Mouse (Mus musculus): ENCODE data around the gene Gm20695.
"Not testable (repeated sequence)": the region's sequence is repeated elsewhere in the genome, so short reads cannot be mapped to it uniquely, and the experiment has no call there.

The Gm20695 gene

GRCm38 (mm10) chr16:3884201-3885064 lies at the start of gene Gm20695, which contains the start of gene Zfp597:
TSS of gene Gm20695 (plus strand) at chr16:3884648.
TSS of gene Zfp597 (minus strand) at chr16:3884561.
- peak; percentile 84 for DNase-seq (ENCODE audit: low read depth, low spot score)

GRCm38 (mm10) chr16:3835461-3835860 lies 49.0 kb upstream of the Gm20695 start:
- no peak for DNase-seq (ENCODE audit: low read depth, low spot score)

GRCm38 (mm10) chr16:3839157-3839885 lies 45.1 kb upstream of the Gm20695 start:
- no peak for DNase-seq (ENCODE audit: low read depth, low spot score)

- DNase-seq (ENCODE audit: low read depth, low spot score), result no peak
These were observed 41.5 kb upstream of the Gm20695 start for GRCm38 (mm10) chr16:3842989-3843388.

GRCm38 (mm10) chr16:3843796-3844195 lies 40.7 kb upstream of the Gm20695 start:
- no peak for DNase-seq (ENCODE audit: low read depth, low spot score)

GRCm38 (mm10) chr16:3846711-3847518 lies 37.5 kb upstream of the Gm20695 start, which contains the start of gene Zfp174:
TSS of gene Zfp174 (plus strand) at chr16:3847268.
- peak; percentile 92 for DNase-seq (ENCODE audit: low read depth, low spot score)

GRCm38 (mm10) chr16:3847871-3848270 lies 36.6 kb upstream of the Gm20695 start:
- no peak for DNase-seq (ENCODE audit: low read depth, low spot score)

GRCm38 (mm10) chr16:3848416-3848815 lies 36.0 kb upstream of the Gm20695 start:
- no peak for DNase-seq (ENCODE audit: low read depth, low spot score)

GRCm38 (mm10) chr16:3851301-3851700 lies 33.1 kb upstream of the Gm20695 start:
- not testable (repeated sequence) for DNase-seq (ENCODE audit: low read depth, low spot score)

GRCm38 (mm10) chr16:3852586-3852985 lies 31.9 kb upstream of the Gm20695 start:
- DNase-seq (ENCODE audit: low read depth, low spot score), result no peak

- DNase-seq (ENCODE audit: low read depth, low spot score), result no peak
These were observed 29.8 kb upstream of the Gm20695 start for GRCm38 (mm10) chr16:3854437-3855182.

- no peak for DNase-seq (ENCODE audit: low read depth, low spot score)
These were observed 28.7 kb upstream of the Gm20695 start for GRCm38 (mm10) chr16:3855776-3856175.

- no peak for DNase-seq (ENCODE audit: low read depth, low spot score)
These were observed 25.2 kb upstream of the Gm20695 start for GRCm38 (mm10) chr16:3859254-3859653.

GRCm38 (mm10) chr16:3871815-3872214 lies 12.6 kb upstream of the Gm20695 start:
- DNase-seq (ENCODE audit: low read depth, low spot score), result no peak

GRCm38 (mm10) chr16:3872216-3873047 lies 12.0 kb upstream of the Gm20695 start, which contains the start of gene Naa60:
TSS of gene Naa60 (plus strand) at chr16:3872375.
- DNase-seq (ENCODE audit: low read depth, low spot score), result peak; percentile 86

- no peak for DNase-seq (ENCODE audit: low read depth, low spot score)
These were observed 8.1 kb upstream of the Gm20695 start for GRCm38 (mm10) chr16:3876346-3876745.

- no peak for DNase-seq (ENCODE audit: low read depth, low spot score)
These were observed 720 bp downstream of the Gm20695 start for GRCm38 (mm10) chr16:3885065-3885670.

GRCm38 (mm10) chr16:3891621-3892295 lies 7.3 kb downstream of the Gm20695 start:
- DNase-seq (ENCODE audit: low read depth, low spot score), result no peak

- DNase-seq (ENCODE audit: low read depth, low spot score), result no peak
These were observed 9.3 kb downstream of the Gm20695 start for GRCm38 (mm10) chr16:3893739-3894138.
